Mouse (Mus musculus) ES-E14 (cell line): ENCODE data around the gene Tmed1. TPM values are rescaled to one million over a fixed set of nuclear protein-coding genes. Genes with fewer than 3 reads are reported as not detected.
A peak's percentile ranks its signal among the peaks of the same experiment; 100 is the strongest.

Experiments
- DNase-seq: peaks from one replicate; pipeline ENCODE4 v3.0.0-alpha.2; 2013; ENCODE audit warnings: low read depth, low spot score
- H3K27ac ChIP-seq: 2 replicates; pipeline ENCODE4 v1.5.1; 2012; ENCODE audit warnings: low read depth, mild to moderate bottlenecking, low read length, moderate library complexity, mixed read lengths; ENCODE audit not compliant: poor library complexity, insufficient read depth, severe bottlenecking
- H3K36me3 ChIP-seq: 2 replicates; pipeline ENCODE4 v1.6.1; 2012; ENCODE audit warnings: mild to moderate bottlenecking, low read length, moderate library complexity, mixed read lengths; ENCODE audit not compliant: control insufficient read depth, poor library complexity, insufficient read depth, severe bottlenecking
- H3K4me1 ChIP-seq, 2 experiments: fragments of 150-350 bp in 1 of 2; sonication (generic) in 1 of 2; 2 replicates each; pipeline ENCODE4 v1.6.1; 2012; ENCODE audit warnings: low read length in 2 of 2, mild to moderate bottlenecking in 1 of 2, mixed read lengths in 1 of 2; ENCODE audit not compliant: control insufficient read depth in 2 of 2, insufficient read depth in 2 of 2, poor library complexity in 1 of 2
- H3K4me3 ChIP-seq, 2 experiments: fragments of 150-350 bp in 1 of 2; sonication (generic) in 1 of 2; 2 replicates each; pipeline ENCODE4 v1.5.1; 2012; ENCODE audit warnings: low read length in 2 of 2, low read depth in 1 of 2, mild to moderate bottlenecking in 1 of 2, mixed read lengths in 1 of 2; ENCODE audit not compliant: insufficient read depth in 1 of 2, poor library complexity in 1 of 2, severe bottlenecking in 1 of 2
- H3K9ac ChIP-seq: 2 replicates; pipeline ENCODE4 v1.6.1; 2012; ENCODE audit warnings: low read depth, mild to moderate bottlenecking, low read length, mixed read lengths; ENCODE audit not compliant: poor library complexity, insufficient read depth, severe bottlenecking
- H3K9me3 ChIP-seq: fragments of 150-350 bp; sonication (generic); 2 replicates; pipeline ENCODE4 v1.6.1; 2012; ENCODE audit warnings: low read depth, mild to moderate bottlenecking, low read length; ENCODE audit not compliant: control insufficient read depth, insufficient read depth
- CHD2 ChIP-seq: IDR thresholded peaks from 2 replicates; pipeline ENCODE4 v1.6.1; 2014; ENCODE audit warnings: mild to moderate bottlenecking, low read depth, low read length, inconsistent platforms
- HCFC1 ChIP-seq: IDR thresholded peaks from 2 replicates; pipeline ENCODE4 v1.6.1; 2012; ENCODE audit warnings: low read length, inconsistent platforms, borderline replicate concordance; ENCODE audit not compliant: insufficient read depth
- MAFK ChIP-seq: IDR thresholded peaks from 2 replicates; pipeline ENCODE4 v1.6.1; 2014; ENCODE audit warnings: mild to moderate bottlenecking, low read depth, low read length, inconsistent platforms; ENCODE audit not compliant: insufficient read depth
- ZC3H11A ChIP-seq: IDR thresholded peaks from 2 replicates; pipeline ENCODE4 v1.6.1; 2012; ENCODE audit warnings: low read depth, mild to moderate bottlenecking, inconsistent platforms, low read length, borderline replicate concordance
- ZNF384 ChIP-seq: IDR thresholded peaks from 2 replicates; pipeline ENCODE4 v1.6.1; 2012; ENCODE audit warnings: low read depth, low read length, inconsistent platforms
- in situ Hi-C, 2 experiments: fragments of 600-800 bp; cut with MboI; formaldehyde crosslinking; loops; one replicate each; pipeline ENCODE4 v1.15.1; 2025; ENCODE audit warnings: low sequenced_read_pairs in 2 of 2, inconsistent platforms in 1 of 2; ENCODE audit not compliant: unreplicated experiment in 2 of 2
- total RNA-seq: library from RNA; depleted of rRNA; stranded (reverse); fragments of 300-350 nt; gene quantifications from 2 replicates; pipeline ENCODE4 v1.2.3, GENCODE M21; 2012

Gene Tmed1
- total RNA-seq, 1 experiment = 133 TPM

GRCm38 (mm10) chr9:21498284-21498902 is 11.7 kb downstream of the Tmed1 start:
- in situ Hi-C loops = no loop called here
- Histone ChIP-seq H3K9ac (no peak overlapping the region), H3K4me1 (peaks cover 0 to 16% of the 10 kb centered on the region in 2 experiments; a peak in 2 of 4 replicates), H3K27ac (no peak overlapping the region), H3K36me3 (peaks cover 29% of the 10 kb centered on the region; the same call in 1 of the 2 replicates), H3K9me3 (no peaks in the 10 kb centered on the region), H3K4me3 (no peak overlapping the region)
- TF ChIP-seq CHD2 (no peak), ZNF384 (no peak), ZC3H11A (no peak), MAFK (no peak), HCFC1 (no peak)
- no peak for DNase-seq

- in situ Hi-C loops = no loop called here
- H3K36me3 ChIP-seq = peaks cover 22% of the 10 kb centered on the region; the same call in 1 of the 2 replicates
- no peak for DNase-seq
- H3K9me3 ChIP-seq = no peaks in the 10 kb centered on the region
- peaks cover 0 to 17% of the 10 kb centered on the region in 2 experiments; a peak in 2 of 4 replicates for H3K4me1 ChIP-seq
- H3K27ac ChIP-seq = no peak overlapping the region
- H3K4me3 ChIP-seq = no peak overlapping the region
- TF ChIP-seq MAFK = no peak
- no peak for TF ChIP-seq HCFC1
- no peak for TF ChIP-seq CHD2
- no peak for TF ChIP-seq ZC3H11A
- TF ChIP-seq ZNF384 = no peak
- no peak overlapping the region for H3K9ac ChIP-seq
These were observed 12.4 kb downstream of the Tmed1 start for GRCm38 (mm10) chr9:21497664-21498063.

GRCm38 (mm10) chr9:21497050-21497542 is 13.0 kb downstream of the Tmed1 start:
- Histone ChIP-seq H3K4me3 (peak overlapping the region; percentile 29 to 44), H3K9ac (peak overlapping the region; percentile 11; the same call in 1 of the 2 replicates), H3K27ac (no peak overlapping the region), H3K4me1 (peaks cover 0 to 20% of the 10 kb centered on the region in 2 experiments; a peak in 2 of 4 replicates), H3K9me3 (no peaks in the 10 kb centered on the region), H3K36me3 (peaks cover 24% of the 10 kb centered on the region; the same call in 1 of the 2 replicates)
- DNase-seq = no peak
- TF ChIP-seq CHD2 (no peak), ZC3H11A (no peak), MAFK (no peak), ZNF384 (no peak), HCFC1 (no peak)
- in situ Hi-C loops = no loop called here

- no peak for TF ChIP-seq ZNF384
- no peak for TF ChIP-seq ZC3H11A
- no peak for TF ChIP-seq CHD2
- no peak for TF ChIP-seq HCFC1
- TF ChIP-seq MAFK = no peak
- DNase-seq = no peak
- Histone ChIP-seq H3K9ac (peak overlapping the region; percentile 11), H3K4me3 (peak overlapping the region; percentile 29 to 44), H3K9me3 (no peaks in the 10 kb centered on the region), H3K4me1 (peaks cover 0 to 20% of the 10 kb centered on the region in 2 experiments; a peak in 2 of 4 replicates), H3K36me3 (peaks cover 26% of the 10 kb centered on the region), H3K27ac (no peak overlapping the region)
- in situ Hi-C loops = no loop called here
These were observed 13.6 kb downstream of the Tmed1 start for GRCm38 (mm10) chr9:21496308-21497049.
